Mouse (Mus musculus): Measurements from ENCODE around the gene Myog.

- TF ChIP-seq CTCF (IDR thresholded peaks at IDR 0.05; ENCODE audit: low read depth, low read length) (no peak), GATA2 (IDR thresholded peaks at IDR 0.05; ENCODE audit: borderline replicate concordance, low read depth, low read length) (no peak)
Observed at GRCm38 (mm10) chr1:134304940-134305339, 15.2 kb downstream of the Myog start.

Measured in G1E (cell line).